Mouse (Mus musculus) intestine, embryonic 14.5 days (tissue): ENCODE data around the gene Dync1i1. TPM values are rescaled to one million over a fixed set of nuclear protein-coding genes. Genes with fewer than 3 reads are reported as not detected.

ENCODE experiments used
- polyA plus RNA-seq: library from polyadenylated mRNA; unstranded; fragments of >200 nt; fragmentation: Nextera tagmentation; extraction: Ambion mirVana; gene quantifications from 2 replicates; pipeline ENCODE4 v1.2.1, GENCODE M21; 2014

Dync1i1 gene
- polyA plus RNA-seq, 1 experiment from 2014 or later: 0.61 TPM

Other genes starting within 250 kb of the Dync1i1 start
- gene Pdk4, start 229.3 kb upstream of the Dync1i1 start, polyA plus RNA-seq: 1.5 and 2.0 TPM in 2 replicates